Mouse (Mus musculus): ENCODE results near the gene Zfp706. TPM values are rescaled to one million over a fixed set of nuclear protein-coding genes. Genes with fewer than 3 reads are reported as not detected.

The Zfp706 gene
- polyA plus RNA-seq, 1 experiment from 2014 or later = 495 TPM

- Histone ChIP-seq H3K4me3 (no peak overlapping the region), H3K9me3 (no peaks in the 10 kb centered on the region), H3K36me3 (no peaks in the 10 kb centered on the region), H3K27ac (peak overlapping the region; percentile 72; the same call in 1 of the 2 replicates), H3K4me1 (peaks cover 27% of the 10 kb centered on the region), H3K27me3 (ENCODE audit: insufficient read depth, poor library complexity, severe bottlenecking) (no peaks in the 10 kb centered on the region)
- WGBS = 48% methylated on average over 1 of the region's 1 CpGs
- DNase-seq (ENCODE audit: low spot score) = no peak
Measured at GRCm38 (mm10) chr15:36968295-36968694, 39.3 kb downstream of the Zfp706 start.

GRCm38 (mm10) chr15:36967381-36968211, 40.0 kb downstream of the Zfp706 start:
- DNase-seq (ENCODE audit: low spot score) = no peak
- H3K27me3 ChIP-seq (ENCODE audit: insufficient read depth, poor library complexity, severe bottlenecking) = no peaks in the 10 kb centered on the region
- peak overlapping the region; percentile 72 for H3K27ac ChIP-seq
- peak overlapping the region; percentile 16 for H3K4me3 ChIP-seq
- H3K4me1 ChIP-seq = peaks cover 27% of the 10 kb centered on the region
- no peaks in the 10 kb centered on the region for H3K36me3 ChIP-seq
- 36% methylated on average over 24 of the region's 24 CpGs for WGBS
- H3K9me3 ChIP-seq = no peaks in the 10 kb centered on the region

- 35% methylated on average over 7 of the region's 7 CpGs for WGBS
- Histone ChIP-seq H3K27me3 (ENCODE audit: insufficient read depth, poor library complexity, severe bottlenecking) (no peaks in the 10 kb centered on the region), H3K4me1 (peaks cover 28% of the 10 kb centered on the region), H3K27ac (peak overlapping the region; percentile 72; the same call in 1 of the 2 replicates), H3K4me3 (peak overlapping the region; percentile 16; the same call in 1 of the 2 replicates), H3K36me3 (no peaks in the 10 kb centered on the region), H3K9me3 (no peaks in the 10 kb centered on the region)
- no peak for DNase-seq (ENCODE audit: low spot score)
Measured at GRCm38 (mm10) chr15:36966940-36967339, 40.6 kb downstream of the Zfp706 start.

- H3K9me3 ChIP-seq = no peaks in the 10 kb centered on the region
- WGBS = 70% methylated on average over 2 of the region's 2 CpGs
- no peaks in the 10 kb centered on the region for H3K36me3 ChIP-seq
- H3K4me3 ChIP-seq = no peak overlapping the region
- peak overlapping the region; percentile 72; the same call in 1 of the 2 replicates for H3K27ac ChIP-seq
- peaks cover 33% of the 10 kb centered on the region for H3K4me1 ChIP-seq
- no peak for DNase-seq (ENCODE audit: low spot score)
- H3K27me3 ChIP-seq (ENCODE audit: insufficient read depth, poor library complexity, severe bottlenecking) = no peaks in the 10 kb centered on the region
Measured at GRCm38 (mm10) chr15:36966466-36966865, 41.1 kb downstream of the Zfp706 start.

- DNase-seq (ENCODE audit: low spot score) = no peak
- no peak overlapping the region for H3K4me3 ChIP-seq
- WGBS = 53% methylated on average over 4 of the region's 4 CpGs
- H3K4me1 ChIP-seq = peaks cover 34% of the 10 kb centered on the region
- H3K27ac ChIP-seq = no peak overlapping the region
- H3K9me3 ChIP-seq = no peaks in the 10 kb centered on the region
- H3K36me3 ChIP-seq = no peaks in the 10 kb centered on the region
- no peaks in the 10 kb centered on the region for H3K27me3 ChIP-seq (ENCODE audit: insufficient read depth, poor library complexity, severe bottlenecking)
Measured at GRCm38 (mm10) chr15:36965743-36966142, 41.8 kb downstream of the Zfp706 start.

GRCm38 (mm10) chr15:36962931-36963330, 44.6 kb downstream of the Zfp706 start:
- Histone ChIP-seq H3K36me3 (no peaks in the 10 kb centered on the region), H3K4me1 (peaks cover 50% of the 10 kb centered on the region)
- WGBS = 82% methylated on average over 6 of the region's 6 CpGs

GRCm38 (mm10) chr15:36960876-36961237, 46.7 kb downstream of the Zfp706 start:
- H3K27ac ChIP-seq = no peak overlapping the region
- peaks cover 2% of the 10 kb centered on the region; the same call in 1 of the 2 replicates for H3K27me3 ChIP-seq (ENCODE audit: insufficient read depth, poor library complexity, severe bottlenecking)
- WGBS = 37% methylated on average over 4 of the region's 4 CpGs
- H3K9me3 ChIP-seq = no peaks in the 10 kb centered on the region
- peaks cover 34% of the 10 kb centered on the region for H3K4me1 ChIP-seq
- DNase-seq (ENCODE audit: low spot score) = peak; percentile 85
- H3K4me3 ChIP-seq = no peak overlapping the region
- no peaks in the 10 kb centered on the region for H3K36me3 ChIP-seq

More at GRCm38 (mm10) chr15:36962931-36963330, 44.6 kb downstream of the Zfp706 start:
- no peak for DNase-seq (ENCODE audit: low spot score)
- Histone ChIP-seq H3K27ac (no peak overlapping the region), H3K4me3 (no peak overlapping the region), H3K27me3 (ENCODE audit: insufficient read depth, poor library complexity, severe bottlenecking) (no peaks in the 10 kb centered on the region), H3K9me3 (no peaks in the 10 kb centered on the region)

GRCm38 (mm10) chr15:36960010-36960875, 47.3 kb downstream of the Zfp706 start:
- Histone ChIP-seq H3K36me3 (no peaks in the 10 kb centered on the region), H3K4me1 (peaks cover 31% of the 10 kb centered on the region), H3K27ac (no peak overlapping the region), H3K4me3 (no peak overlapping the region), H3K9me3 (no peaks in the 10 kb centered on the region), H3K27me3 (ENCODE audit: insufficient read depth, poor library complexity, severe bottlenecking) (peaks cover 8% of the 10 kb centered on the region; the same call in 1 of the 2 replicates)
- DNase-seq (ENCODE audit: low spot score) = no peak
- 66% methylated on average over 17 of the region's 17 CpGs for WGBS

GRCm38 (mm10) chr15:36956221-36956620, 51.4 kb downstream of the Zfp706 start:
- H3K27ac ChIP-seq = no peak overlapping the region
- 89% methylated on average over 3 of the region's 3 CpGs for WGBS
- no peaks in the 10 kb centered on the region for H3K36me3 ChIP-seq
- H3K9me3 ChIP-seq = no peaks in the 10 kb centered on the region
- peaks cover 20% of the 10 kb centered on the region for H3K4me1 ChIP-seq
- H3K27me3 ChIP-seq (ENCODE audit: insufficient read depth, poor library complexity, severe bottlenecking) = peaks cover 27% of the 10 kb centered on the region
- no peak for DNase-seq (ENCODE audit: low spot score)
- H3K4me3 ChIP-seq = no peak overlapping the region

GRCm38 (mm10) chr15:36950258-36950657, 57.3 kb downstream of the Zfp706 start:
- Histone ChIP-seq H3K27me3 (ENCODE audit: insufficient read depth, poor library complexity, severe bottlenecking) (peaks cover 18% of the 10 kb centered on the region), H3K9me3 (no peaks in the 10 kb centered on the region), H3K27ac (no peak overlapping the region), H3K4me3 (no peak overlapping the region), H3K4me1 (peaks cover 29% of the 10 kb centered on the region), H3K36me3 (no peaks in the 10 kb centered on the region)
- WGBS = 68% methylated on average over 2 of the region's 2 CpGs
- DNase-seq (ENCODE audit: low spot score) = no peak

- no peak for DNase-seq (ENCODE audit: low spot score)
- no peak overlapping the region for H3K27ac ChIP-seq
- peaks cover 8% of the 10 kb centered on the region for H3K27me3 ChIP-seq (ENCODE audit: insufficient read depth, poor library complexity, severe bottlenecking)
- WGBS = 78% methylated on average over 22 of the region's 22 CpGs
- H3K4me1 ChIP-seq = peaks cover 29% of the 10 kb centered on the region
- H3K36me3 ChIP-seq = no peaks in the 10 kb centered on the region
- no peaks in the 10 kb centered on the region for H3K9me3 ChIP-seq
- H3K4me3 ChIP-seq = no peak overlapping the region
Measured at GRCm38 (mm10) chr15:36948866-36949546, 58.6 kb downstream of the Zfp706 start.

Data from heart, embryonic 10.5 days (tissue).